In genomic region chr4:59728839-59729238, GRCm38 (mm10) we compare ENCODE assay signal across 19 mouse cellular contexts.
A peak's percentile ranks its signal among the peaks of the same experiment; 100 is the strongest.
DNase-seq lines count a peak whose midpoint lies in the region; ATAC-seq lines count a peak whose summit lies in the region.
"Had no signal": no experiment of that assay in that cellular context is flagged by ENCODE, and none has a peak within 500 bp of the region (broad histone marks: within the 10 kb centered on the region; RNA-seq: fewer than 3 reads in every experiment).

No protein-coding gene starts in this region.

- H3K27me3 ChIP-seq in embryonic facial prominence, embryonic 10.5 days (replicated peaks; ENCODE audit: low read depth, poor library complexity, severe bottlenecking), result no peaks in the 10 kb centered on the region
- H3K27me3 ChIP-seq in hindbrain, embryonic 16.5 days (replicated peaks; ENCODE audit: control insufficient read depth, insufficient read depth, low read length), result no peaks in the 10 kb centered on the region
- H3K27me3 ChIP-seq: forebrain, embryonic 13.5 days; heart, embryonic 15.5 days; hindbrain, embryonic 13.5 days had no signal

- H3K9me3 ChIP-seq in embryonic facial prominence, embryonic 10.5 days, result no peaks in the 10 kb centered on the region
- no peaks in the 10 kb centered on the region for H3K9me3 ChIP-seq in hindbrain, embryonic 16.5 days (ENCODE audit: control insufficient read depth, low read length)
- H3K9me3 ChIP-seq: forebrain, embryonic 13.5 days; heart, embryonic 15.5 days; hindbrain, embryonic 13.5 days had no signal

- WGBS in embryonic facial prominence, embryonic 10.5 days, result 86% methylated on average over 2 of the region's 2 CpGs
- WGBS in hindbrain, embryonic 16.5 days, result 79% methylated on average over 2 of the region's 2 CpGs

- peak; percentile 77 for ATAC-seq in CD4-positive, CD25-positive, alpha-beta regulatory T cell, adult 4 months
- peak; percentile 27; the same call in 1 of the 2 replicates for ATAC-seq in common myeloid progenitor, adult 5-6 weeks (replicated peaks; ENCODE audit: low read depth, poor library complexity, severe bottlenecking)
- peak; percentile 45; the same call in 1 of the 2 replicates for ATAC-seq in neutrophil, adult 5-6 weeks (ENCODE audit: extremely low read depth, insufficient number of reproducible peaks, low FRiP score, poor library complexity, severe bottlenecking)
- ATAC-seq in hindbrain, embryonic 16.5 days, result no peak
- ATAC-seq: forebrain, embryonic 13.5 days; forebrain, postnatal 0 days had no signal

- H3K4me3 ChIP-seq in embryonic facial prominence, embryonic 10.5 days, result no peak overlapping the region
- no peak overlapping the region for H3K4me3 ChIP-seq in hindbrain, embryonic 16.5 days (ENCODE audit: low read length)
- H3K4me3 ChIP-seq: forebrain, embryonic 13.5 days; heart, adult 2 months; heart, embryonic 15.5 days; hindbrain, embryonic 13.5 days had no signal

- no peaks in the 10 kb centered on the region for H3K36me3 ChIP-seq in embryonic facial prominence, embryonic 10.5 days (replicated peaks)
- H3K36me3 ChIP-seq in hindbrain, embryonic 16.5 days (ENCODE audit: control insufficient read depth, insufficient read depth, low read length), result no peaks in the 10 kb centered on the region
- H3K36me3 ChIP-seq: heart, embryonic 15.5 days; hindbrain, embryonic 13.5 days had no signal

- DNase-seq in 416B (ENCODE audit: low read depth) (peak; percentile 14), MN1 (ENCODE audit: low spot score) (no peak)
- DNase-seq in embryonic facial prominence, embryonic 10.5 days (ENCODE audit: low spot score), result no peak
- DNase-seq: adrenal gland, postnatal 10 days; cerebellum, adult 11-12 months; cerebellum, adult 9-10 months; cerebellum, postnatal 25 days; forebrain, postnatal 0 days; gastrocnemius, postnatal 14 days; heart, adult 2 months; heart, postnatal 14 days had no signal

- peaks cover 6% of the 10 kb centered on the region; the same call in 1 of the 2 replicates for H3K4me1 ChIP-seq in embryonic facial prominence, embryonic 10.5 days
- no peaks in the 10 kb centered on the region for H3K4me1 ChIP-seq in hindbrain, embryonic 16.5 days (ENCODE audit: control insufficient read depth, insufficient read depth, low read depth, low read length)
- H3K4me1 ChIP-seq: heart, embryonic 15.5 days had no signal

- no peak overlapping the region for H3K9ac ChIP-seq in hindbrain, embryonic 16.5 days (ENCODE audit: low read depth, low read length)
- H3K9ac ChIP-seq: forebrain, embryonic 13.5 days; forebrain, postnatal 0 days; heart, embryonic 15.5 days; hindbrain, embryonic 13.5 days had no signal

- no peak overlapping the region for H3K27ac ChIP-seq in embryonic facial prominence, embryonic 10.5 days (replicated peaks)
- H3K27ac ChIP-seq in hindbrain, embryonic 16.5 days (ENCODE audit: low read depth, low read length), result no peak overlapping the region
- H3K27ac ChIP-seq: forebrain, embryonic 13.5 days; heart, adult 2 months; heart, embryonic 15.5 days had no signal

- no peak overlapping the region for H3K4me2 ChIP-seq in hindbrain, embryonic 16.5 days (ENCODE audit: low read length)
- H3K4me2 ChIP-seq: forebrain, embryonic 13.5 days; heart, embryonic 11.5 days; heart, embryonic 15.5 days; hindbrain, embryonic 13.5 days had no signal
